Comparison of ENCODE assay signal across 20 mouse cellular contexts in the genomic region with DNA sequence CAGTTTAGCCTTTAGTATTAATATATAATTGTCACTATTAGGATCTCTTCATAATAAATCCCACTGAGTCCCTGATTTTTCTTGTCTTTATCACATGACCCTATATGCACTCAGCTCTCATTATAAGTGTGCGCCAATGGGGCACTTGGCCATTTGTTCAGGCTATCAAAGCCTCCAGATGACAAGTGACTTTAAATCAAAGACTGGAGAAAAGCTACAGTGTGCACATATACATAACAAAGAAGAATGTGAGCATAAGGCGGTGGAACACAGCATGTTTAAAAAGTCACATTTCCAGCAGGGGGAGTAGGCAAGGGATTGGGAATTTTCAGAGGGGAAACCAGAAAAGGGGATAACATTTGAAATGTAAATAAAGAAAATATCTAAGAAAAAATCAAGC.
DNase-seq lines count a peak whose midpoint lies in the region; ATAC-seq and TF ChIP-seq lines count a peak whose summit lies in the region.
"Had no signal": no experiment of that assay in that cellular context is flagged by ENCODE, and none has a peak within 500 bp of the region (broad histone marks: within the 10 kb centered on the region; RNA-seq: fewer than 3 reads in every experiment).

No protein-coding gene starts in this region.

- TF ChIP-seq CTCF in hindbrain, postnatal 0 days (IDR thresholded peaks at IDR 0.05; ENCODE audit: low read depth) = peak; percentile 16

- H3K27ac ChIP-seq in hindbrain, postnatal 0 days = no peak overlapping the region
- no peak overlapping the region for H3K27ac ChIP-seq in hindbrain, embryonic 16.5 days (ENCODE audit: low read depth, low read length)
- no peak overlapping the region for H3K27ac ChIP-seq in neural tube, embryonic 12.5 days
- no peak overlapping the region for H3K27ac ChIP-seq in forebrain, embryonic 16.5 days (ENCODE audit: low read length)
- H3K27ac ChIP-seq: limb, embryonic 15.5 days; liver, embryonic 15.5 days; macrophage had no signal

- no peak for ATAC-seq in hindbrain, postnatal 0 days
- ATAC-seq in hindbrain, embryonic 16.5 days = no peak
- ATAC-seq in neural tube, embryonic 12.5 days (ENCODE audit: low FRiP score, low read depth) = peak; percentile 50; the same call in 1 of the 2 replicates
- ATAC-seq in forebrain, embryonic 16.5 days = peak; percentile 43; the same call in 1 of the 2 replicates
- ATAC-seq: activated CD4-positive, CD25-positive, alpha-beta regulatory T cell, adult 4 months had no signal

- no peak overlapping the region for H3K9ac ChIP-seq in hindbrain, postnatal 0 days (replicated peaks; ENCODE audit: low read length)
- H3K9ac ChIP-seq in hindbrain, embryonic 16.5 days (ENCODE audit: low read depth, low read length) = no peak overlapping the region
- H3K9ac ChIP-seq in neural tube, embryonic 12.5 days = no peak overlapping the region
- H3K9ac ChIP-seq in forebrain, embryonic 16.5 days (replicated peaks; ENCODE audit: low read depth, low read length) = no peak overlapping the region
- H3K9ac ChIP-seq: heart, embryonic 12.5 days; limb, embryonic 15.5 days; liver, embryonic 15.5 days had no signal

- H3K9me3 ChIP-seq in hindbrain, postnatal 0 days (ENCODE audit: low read length) = no peaks in the 10 kb centered on the region
- H3K9me3 ChIP-seq in hindbrain, embryonic 16.5 days (ENCODE audit: control insufficient read depth, low read length) = no peaks in the 10 kb centered on the region
- no peaks in the 10 kb centered on the region for H3K9me3 ChIP-seq in neural tube, embryonic 12.5 days
- H3K9me3 ChIP-seq in forebrain, embryonic 16.5 days (ENCODE audit: control insufficient read depth, low read length) = no peaks in the 10 kb centered on the region
- H3K9me3 ChIP-seq: heart, embryonic 12.5 days; limb, embryonic 15.5 days; liver, embryonic 15.5 days had no signal

- H3K4me2 ChIP-seq in hindbrain, postnatal 0 days (ENCODE audit: low read depth, low read length) = no peak overlapping the region
- no peak overlapping the region for H3K4me2 ChIP-seq in hindbrain, embryonic 16.5 days (ENCODE audit: low read length)
- no peak overlapping the region for H3K4me2 ChIP-seq in neural tube, embryonic 12.5 days (replicated peaks)
- H3K4me2 ChIP-seq in forebrain, embryonic 16.5 days (ENCODE audit: low read length) = no peak overlapping the region
- H3K4me2 ChIP-seq: heart, embryonic 12.5 days; limb, embryonic 15.5 days; liver, embryonic 15.5 days had no signal

- WGBS in hindbrain, postnatal 0 days = 29% methylated on average over 2 of the region's 2 CpGs
- 24% methylated on average over 2 of the region's 2 CpGs for WGBS in hindbrain, embryonic 16.5 days
- 29% methylated on average over 2 of the region's 2 CpGs for WGBS in neural tube, embryonic 12.5 days
- 33% methylated on average over 2 of the region's 2 CpGs for WGBS in forebrain, embryonic 16.5 days

- no peak for DNase-seq in hindbrain, postnatal 0 days (ENCODE audit: low spot score)
- no peak for DNase-seq in neural tube, embryonic 10.5 days (ENCODE audit: extremely low spot score, low spot score)
- DNase-seq in heart, adult 18-20 months = no peak
- DNase-seq in cerebellum, postnatal 25 days = no peak
- DNase-seq: adrenal gland, postnatal 10 days; cerebellum, adult 9-11 months; heart, postnatal 14 days; kidney, adult 11 months; kidney, postnatal 36 days; right cerebral cortex, postnatal 14 days; spleen, adult 18-20 months; thymus, postnatal 36 days had no signal

- H3K36me3 ChIP-seq in hindbrain, postnatal 0 days (ENCODE audit: insufficient read depth, low read length) = no peaks in the 10 kb centered on the region
- no peaks in the 10 kb centered on the region for H3K36me3 ChIP-seq in hindbrain, embryonic 16.5 days (ENCODE audit: control insufficient read depth, insufficient read depth, low read length)
- no peaks in the 10 kb centered on the region for H3K36me3 ChIP-seq in neural tube, embryonic 12.5 days
- no peaks in the 10 kb centered on the region for H3K36me3 ChIP-seq in forebrain, embryonic 16.5 days (ENCODE audit: control insufficient read depth, insufficient read depth)
- H3K36me3 ChIP-seq: heart, embryonic 12.5 days; limb, embryonic 15.5 days; liver, embryonic 15.5 days had no signal

- H3K4me3 ChIP-seq in hindbrain, postnatal 0 days (ENCODE audit: low read length) = no peak overlapping the region
- H3K4me3 ChIP-seq in hindbrain, embryonic 16.5 days (ENCODE audit: low read length) = no peak overlapping the region
- H3K4me3 ChIP-seq in neural tube, embryonic 12.5 days = no peak overlapping the region
- H3K4me3 ChIP-seq in forebrain, embryonic 16.5 days (replicated peaks; ENCODE audit: low read length) = no peak overlapping the region
- H3K4me3 ChIP-seq: heart, embryonic 12.5 days; limb, embryonic 15.5 days; liver, embryonic 15.5 days had no signal

- H3K27me3 ChIP-seq in hindbrain, postnatal 0 days (ENCODE audit: insufficient read depth, low read length) = no peaks in the 10 kb centered on the region
- H3K27me3 ChIP-seq in hindbrain, embryonic 16.5 days (replicated peaks; ENCODE audit: control insufficient read depth, insufficient read depth, low read length) = no peaks in the 10 kb centered on the region
- no peaks in the 10 kb centered on the region for H3K27me3 ChIP-seq in neural tube, embryonic 12.5 days (replicated peaks)
- H3K27me3 ChIP-seq in forebrain, embryonic 16.5 days (replicated peaks; ENCODE audit: control insufficient read depth, insufficient read depth, low read length) = no peaks in the 10 kb centered on the region
- H3K27me3 ChIP-seq: heart, embryonic 12.5 days; limb, embryonic 15.5 days; liver, embryonic 15.5 days had no signal

- H3K4me1 ChIP-seq in hindbrain, postnatal 0 days (ENCODE audit: insufficient read depth, low read length) = no peaks in the 10 kb centered on the region
- H3K4me1 ChIP-seq in hindbrain, embryonic 16.5 days (ENCODE audit: control insufficient read depth, insufficient read depth, low read depth, low read length) = no peaks in the 10 kb centered on the region
- H3K4me1 ChIP-seq in neural tube, embryonic 12.5 days = no peaks in the 10 kb centered on the region
- H3K4me1 ChIP-seq in forebrain, embryonic 16.5 days (replicated peaks; ENCODE audit: control insufficient read depth, insufficient read depth, low read length) = no peaks in the 10 kb centered on the region
- H3K4me1 ChIP-seq: heart, embryonic 12.5 days; limb, embryonic 15.5 days; liver, embryonic 15.5 days had no signal

Comparison
In these comparisons a context has a peak if more than half of its experiments do, and no peak if none do; other contexts are left out.
1. ATAC-seq: peak in neural tube, embryonic 12.5 days (single experiment) and forebrain, embryonic 16.5 days (single experiment); none in hindbrain, postnatal 0 days (single experiment) and hindbrain, embryonic 16.5 days (single experiment).